Mouse (Mus musculus) left cerebral cortex, postnatal 25 days (tissue): ENCODE data around the gene Zmat5. TPM values are rescaled to one million over a fixed set of nuclear protein-coding genes. Genes with fewer than 3 reads are reported as not detected.
A peak's percentile ranks its signal among the peaks of the same experiment; 100 is the strongest.
"Not testable (repeated sequence)": the region's sequence is repeated elsewhere in the genome, so short reads cannot be mapped to it uniquely, and the experiment has no call there.

Experiments
- DNase-seq, 2 experiments: peaks; one replicate each; pipeline ENCODE4 v3.0.0; 2022; ENCODE audit warnings: low spot score in 2 of 2, mixed read lengths in 1 of 2
- intact Hi-C: fragments of 180-260 bp; cut with DNase I; formaldehyde crosslinking; loops from one replicate; pipeline ENCODE4 v1.15.1; 2025
- total RNA-seq, 2 experiments: library from RNA; stranded (reverse); gene quantifications; 2 replicates each; pipeline ENCODE4 v1.2.3; 2021

Zmat5 gene
- total RNA-seq, 2 experiments from 2014 or later, result 27.8 to 30.8 TPM

DNA sequence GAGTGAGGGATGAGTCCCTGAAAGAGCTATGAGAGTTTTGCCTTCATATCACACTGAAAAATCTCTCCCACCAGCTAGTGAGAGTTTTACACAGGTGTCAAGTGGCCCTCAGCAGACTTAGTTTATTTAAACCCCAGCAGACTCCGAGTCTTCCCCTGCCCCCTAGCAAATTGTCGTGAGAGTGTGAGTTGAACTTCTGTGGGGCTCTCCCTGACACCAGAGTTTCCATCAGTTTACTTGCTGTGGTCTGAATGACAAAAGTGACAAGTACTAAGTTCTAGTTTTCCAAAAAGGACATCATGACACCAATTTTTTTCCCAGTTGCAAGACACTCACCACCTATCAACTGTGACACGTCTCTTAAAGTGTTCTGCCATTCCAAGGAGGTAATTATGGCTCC, 16.6 kb upstream of the Zmat5 start:
- no peak for DNase-seq
- intact Hi-C loops, result no loop called here

DNA sequence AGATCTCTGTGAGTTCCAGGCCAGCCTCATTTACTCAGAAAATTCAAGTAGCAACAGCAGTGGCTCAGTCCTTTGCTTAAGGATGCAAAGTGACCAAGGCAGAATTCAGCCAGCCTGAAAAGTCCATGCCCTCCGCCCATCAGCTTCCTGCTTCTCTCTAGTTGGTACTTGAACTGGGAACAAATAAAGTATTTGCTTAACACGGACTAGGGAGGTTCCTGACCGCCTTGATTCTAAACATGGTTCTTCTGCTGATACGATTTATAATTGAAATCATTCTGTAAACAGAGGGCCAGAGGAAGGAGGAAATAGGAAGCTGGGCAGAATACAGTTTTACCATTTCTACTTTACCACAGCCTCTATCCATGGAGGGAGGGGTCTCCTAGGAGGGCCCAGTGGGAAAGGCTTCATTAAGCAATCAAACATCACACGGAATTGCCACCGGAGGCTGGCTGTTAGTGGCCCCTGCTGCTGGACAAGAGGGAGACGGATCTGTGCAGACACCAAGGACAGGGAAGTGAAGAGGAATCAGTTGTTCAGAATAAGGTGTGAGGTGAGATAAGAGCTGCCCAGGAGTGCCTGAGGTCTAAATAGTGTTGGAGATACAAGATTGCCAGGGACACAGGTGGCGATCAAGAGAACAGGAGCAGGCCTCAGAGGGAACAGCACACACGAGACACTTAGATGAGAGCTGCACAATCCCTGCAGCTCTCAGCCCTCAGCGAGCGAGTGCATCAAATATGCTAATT, 15.7 kb upstream of the Zmat5 start:
- intact Hi-C loops, result no loop called here
- DNase-seq, result no peak

DNA sequence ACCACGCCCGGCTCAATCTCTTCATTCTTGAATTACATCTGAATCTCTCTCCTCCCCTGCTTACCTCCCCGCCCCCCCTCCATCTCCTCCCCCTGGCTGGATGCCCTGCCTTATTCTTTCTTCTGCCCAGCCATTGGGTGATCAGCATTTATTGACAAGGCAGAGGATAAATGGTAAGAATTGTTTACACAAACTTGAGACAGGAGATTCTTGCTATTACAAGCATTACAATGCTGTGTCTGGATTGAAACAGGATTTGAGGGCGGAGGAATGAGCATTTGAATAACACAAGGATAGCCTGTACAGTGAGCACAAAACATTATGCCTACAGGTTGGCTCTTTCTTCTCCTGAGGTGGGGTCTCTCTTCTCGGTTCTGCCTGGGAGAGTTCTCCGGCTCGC, 14.1 kb upstream of the Zmat5 start:
- intact Hi-C loops, result no loop called here
- DNase-seq, result no peak

DNA sequence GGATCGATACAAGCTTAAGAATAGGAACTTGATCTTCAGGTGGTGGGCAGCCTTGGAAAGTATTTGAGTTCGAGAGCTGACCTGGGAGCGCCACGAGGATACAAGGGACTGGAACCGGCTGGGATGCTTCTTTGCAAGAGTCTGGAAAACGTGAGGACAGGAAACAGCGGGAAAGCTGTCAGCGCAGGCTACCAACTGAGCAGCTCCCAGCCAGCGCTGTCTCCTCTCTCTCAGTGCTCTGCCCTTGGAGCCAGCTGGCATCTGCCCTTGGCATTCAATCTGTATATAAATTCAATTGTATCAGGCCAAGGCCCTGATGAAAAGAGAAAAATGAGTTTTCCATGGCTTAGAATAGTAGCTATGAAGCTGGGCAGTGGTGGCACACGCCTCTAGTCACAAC, 13.3 kb upstream of the Zmat5 start:
- intact Hi-C loops, result no loop called here
- no peak for DNase-seq

DNA sequence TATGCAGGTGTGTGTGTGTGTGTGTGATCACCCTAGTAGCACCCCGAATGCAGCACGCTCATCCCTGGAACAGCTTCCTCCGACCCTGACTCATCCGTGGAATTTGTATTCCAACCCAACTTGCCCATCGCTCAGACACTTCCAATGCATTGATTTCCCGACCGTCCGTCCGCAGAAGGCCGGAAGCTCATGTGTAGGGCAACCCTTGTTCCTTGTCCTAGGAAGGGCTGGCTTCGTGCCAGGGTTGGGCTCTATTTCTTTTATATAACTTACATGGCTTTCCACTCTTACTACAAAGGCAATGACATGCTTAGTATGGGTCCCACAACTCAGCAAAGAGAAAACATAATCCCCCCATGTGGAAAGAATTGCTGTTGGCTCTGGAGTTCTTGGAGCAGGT, 12.3 kb upstream of the Zmat5 start:
- intact Hi-C loops, result no loop called here
- no peak for DNase-seq

DNA sequence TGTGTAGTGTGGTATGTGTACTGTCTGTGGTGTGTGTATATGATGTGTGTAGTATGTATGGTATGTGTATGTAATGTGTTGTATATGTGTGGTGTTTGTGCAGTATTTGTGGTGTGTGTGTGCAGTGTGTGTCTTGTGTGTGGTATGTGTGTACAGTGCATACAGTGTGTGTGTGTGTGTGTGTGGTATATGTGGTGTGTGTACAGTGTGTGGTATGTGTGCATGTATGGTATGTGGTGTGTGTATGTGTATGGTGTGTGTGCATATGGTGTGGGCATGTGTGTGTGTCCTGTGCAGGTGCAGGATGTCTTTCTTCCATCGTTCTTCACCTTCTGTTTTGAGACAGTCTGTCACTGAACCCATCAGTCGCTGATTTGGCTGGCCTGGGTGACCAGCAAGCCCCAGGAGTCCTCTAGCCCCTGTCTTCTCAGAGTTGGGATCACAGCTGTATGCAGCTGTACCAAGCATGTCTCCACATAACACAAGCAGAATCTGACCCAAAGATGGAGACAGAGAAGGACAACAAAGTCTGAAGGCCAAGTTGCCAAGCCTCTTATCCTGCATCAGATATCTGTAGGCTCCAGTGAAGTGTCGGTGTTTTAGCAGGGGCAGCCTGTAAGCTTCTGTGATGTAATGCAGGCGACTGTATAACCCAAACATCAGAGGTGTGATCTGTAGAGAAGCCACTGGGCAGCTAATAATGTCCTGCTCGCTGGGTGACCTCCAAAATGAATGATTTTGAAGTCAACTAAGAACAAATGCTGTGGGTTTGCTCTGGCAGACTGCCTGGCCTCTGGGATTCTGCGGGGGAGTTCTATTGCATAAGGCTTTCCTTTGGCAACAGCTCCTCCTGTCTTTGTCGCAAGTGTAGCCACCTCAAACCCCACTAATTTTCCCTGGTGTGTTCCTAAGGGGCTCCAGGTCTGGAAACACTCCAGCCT, 7.2 kb upstream of the Zmat5 start:
- intact Hi-C loops, result no loop called here
- peak; percentile 73 to 88 for DNase-seq

DNA sequence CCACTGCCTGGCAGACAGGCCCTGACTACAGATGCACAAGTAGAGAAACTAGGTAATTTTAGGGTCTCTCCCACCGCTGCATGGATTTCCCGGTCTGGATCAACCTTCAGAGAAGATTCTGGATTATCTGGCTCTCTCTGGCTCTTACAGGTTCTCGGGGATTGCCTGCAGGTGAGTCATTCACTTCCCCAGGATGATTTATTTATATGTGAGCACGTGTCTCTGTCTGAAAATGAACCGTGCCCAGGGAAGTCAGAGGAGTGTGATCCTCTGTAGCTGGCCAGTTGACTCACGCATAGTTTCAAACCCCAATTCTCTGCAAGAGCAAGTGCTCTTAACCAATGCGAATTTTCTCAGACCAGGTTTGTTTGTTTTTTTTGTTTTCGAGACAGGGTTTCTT, 3.8 kb upstream of the Zmat5 start:
- no peak for DNase-seq
- intact Hi-C loops, result no loop called here

DNA sequence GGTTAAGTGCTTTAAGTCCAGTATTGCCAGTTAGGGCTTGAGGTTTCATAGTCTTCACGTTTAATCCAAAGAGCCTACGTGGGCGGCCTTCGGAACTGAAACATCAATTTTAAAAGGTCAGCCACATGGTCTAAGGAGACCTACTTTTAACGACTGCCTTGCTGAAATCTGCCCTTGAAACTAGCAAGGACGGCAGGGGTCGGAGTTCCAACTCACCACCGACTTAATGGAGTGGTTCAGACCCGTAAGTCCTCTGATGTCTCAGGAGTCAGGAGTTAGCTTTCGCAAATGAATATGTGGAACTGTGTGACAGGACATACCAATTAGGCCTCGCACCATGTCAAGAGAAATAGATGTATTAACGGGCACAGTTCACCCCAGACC, 798 bp upstream of the Zmat5 start:
- intact Hi-C loops, result no loop called here
- DNase-seq, result no peak

DNA sequence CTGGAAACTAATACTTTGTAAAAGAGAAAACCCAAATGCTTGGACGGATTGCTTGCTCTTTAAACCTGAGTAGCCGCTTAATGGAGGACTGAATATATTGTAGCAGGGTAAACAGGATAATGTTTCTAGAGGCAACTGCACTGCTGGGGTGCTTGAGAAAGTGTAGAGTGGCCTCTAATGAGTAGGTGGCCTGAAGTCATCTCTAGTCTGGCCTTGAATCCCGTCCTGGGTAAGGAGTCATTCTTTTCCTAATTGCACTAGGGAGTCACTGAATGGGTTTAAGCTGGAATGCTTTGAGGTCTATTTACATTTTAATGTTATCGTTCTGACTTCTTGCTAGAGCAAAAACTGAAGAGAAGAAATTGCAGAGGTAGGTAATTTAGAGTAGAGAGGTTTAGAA, 700 bp downstream of the Zmat5 start:
- intact Hi-C loops, result no loop called here
- DNase-seq, result no peak

DNA sequence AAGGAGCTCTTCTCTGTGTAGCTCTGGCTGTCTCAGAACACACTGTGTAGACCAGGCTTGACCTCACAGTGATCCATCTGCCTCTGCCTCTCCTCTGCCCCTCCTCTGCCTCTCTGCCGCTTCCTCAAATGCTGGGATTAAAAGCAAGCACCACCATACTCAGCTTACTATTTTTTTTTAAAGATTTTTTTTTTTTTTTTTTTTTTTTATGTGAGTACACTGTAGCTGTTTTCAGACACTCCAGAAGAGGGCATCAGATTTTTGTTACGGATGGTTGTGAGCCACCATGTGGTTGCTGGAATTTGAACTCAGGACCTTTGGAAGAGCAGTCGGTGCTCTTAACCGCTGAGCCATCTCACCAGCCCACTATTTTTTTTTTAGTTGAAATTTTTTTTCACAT, 5.7 kb downstream of the Zmat5 start:
- intact Hi-C loops, DNase-seq: not testable (repeated sequence)

DNA sequence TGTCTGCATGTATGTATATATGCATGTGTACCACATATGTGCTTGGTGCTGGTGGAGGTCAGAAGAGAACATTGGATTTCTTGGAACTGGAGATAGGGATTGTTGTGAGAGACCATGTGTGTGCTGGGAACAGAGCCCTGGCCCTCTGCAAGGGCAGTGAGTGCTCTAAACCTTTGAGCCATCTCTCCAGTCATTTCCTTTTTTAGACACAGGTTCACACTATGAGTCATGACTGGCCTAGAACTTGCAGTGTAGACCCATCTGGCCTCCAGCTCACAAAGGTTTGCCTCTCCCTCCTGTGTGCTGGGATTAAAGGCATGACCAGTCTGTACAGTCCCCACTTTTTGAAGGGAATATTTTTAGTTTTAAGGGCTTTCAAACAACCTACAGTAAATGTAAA, 8.3 kb downstream of the Zmat5 start:
- intact Hi-C loops, result no loop called here
- no peak for DNase-seq

DNA sequence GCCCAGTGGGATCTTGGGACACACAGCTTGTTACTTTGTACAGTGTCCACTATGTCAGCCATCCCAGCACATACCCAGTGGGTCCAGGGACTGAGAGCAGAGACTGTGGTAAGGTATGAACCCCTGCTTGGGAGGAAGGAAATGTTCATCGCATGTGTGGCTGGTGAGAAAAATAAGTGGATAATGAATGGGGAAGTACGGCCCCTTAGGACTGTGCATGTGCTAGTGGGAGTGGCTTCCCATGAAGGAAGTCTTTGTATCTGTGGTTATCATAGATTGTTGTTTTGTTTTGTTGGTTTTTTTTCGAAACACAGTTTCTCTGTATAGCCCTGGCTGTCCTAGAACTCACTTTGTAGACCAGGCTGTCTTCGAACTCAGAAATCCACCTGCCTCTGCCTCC, 10.2 kb downstream of the Zmat5 start:
- no peak for DNase-seq
- intact Hi-C loops, result no loop called here

DNA sequence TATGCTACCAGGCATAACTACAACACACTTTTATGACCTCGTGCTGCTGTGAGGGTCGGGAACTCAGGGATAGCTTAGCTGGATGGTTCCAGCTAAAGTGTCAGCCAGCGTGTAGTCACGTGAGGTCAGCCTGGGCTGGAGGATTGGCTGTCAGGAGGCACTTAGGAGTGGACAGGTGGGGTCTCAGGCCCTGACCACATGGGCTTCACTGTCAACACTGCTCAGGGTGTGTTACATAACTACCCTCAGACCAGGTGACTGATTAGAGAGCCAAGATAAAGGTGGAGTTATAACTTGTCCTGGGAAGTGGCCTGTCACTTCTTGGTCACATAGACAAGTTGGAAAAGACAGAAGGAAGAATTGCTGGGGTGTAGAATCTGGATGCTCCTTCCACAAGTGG, 11.1 kb downstream of the Zmat5 start:
- intact Hi-C loops, result no loop called here

DNA sequence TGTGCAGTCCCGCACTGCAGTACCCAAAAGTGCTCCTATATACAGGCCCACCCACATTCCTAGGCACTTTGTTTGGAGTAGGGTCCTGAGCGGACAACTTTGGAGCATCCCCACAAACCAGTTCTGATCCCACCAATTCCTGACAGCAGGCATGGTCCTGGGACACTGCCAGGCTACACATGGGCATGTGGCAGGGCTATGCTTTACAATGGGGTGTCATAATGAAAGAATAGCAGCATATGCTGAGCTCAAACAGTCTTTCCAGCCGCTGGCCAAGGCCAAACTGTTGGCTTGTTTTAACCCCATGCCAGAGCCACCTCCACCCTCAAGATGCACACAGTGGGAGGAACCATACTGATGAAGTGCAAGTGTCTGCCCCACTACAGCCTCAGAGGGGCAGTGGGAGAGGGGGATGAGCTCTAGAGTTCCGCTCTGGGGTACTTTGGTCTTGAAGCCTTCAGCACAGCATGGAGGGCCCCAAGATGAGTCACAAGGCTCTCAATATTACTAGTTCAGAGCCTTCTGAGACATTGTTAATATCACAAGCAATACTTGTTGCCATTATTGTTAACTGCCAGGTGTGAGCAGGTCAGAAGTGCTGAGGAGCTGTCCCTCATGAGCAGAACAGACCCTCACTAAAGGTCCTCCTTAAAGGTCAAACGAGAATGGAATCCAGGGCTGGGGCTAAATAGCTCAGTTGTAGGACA, 12.2 kb downstream of the Zmat5 start:
- no peak for DNase-seq
- intact Hi-C loops, result no loop called here

More for the DNA sequence above, 11.1 kb downstream of the Zmat5 start:
- no peak for DNase-seq

DNA sequence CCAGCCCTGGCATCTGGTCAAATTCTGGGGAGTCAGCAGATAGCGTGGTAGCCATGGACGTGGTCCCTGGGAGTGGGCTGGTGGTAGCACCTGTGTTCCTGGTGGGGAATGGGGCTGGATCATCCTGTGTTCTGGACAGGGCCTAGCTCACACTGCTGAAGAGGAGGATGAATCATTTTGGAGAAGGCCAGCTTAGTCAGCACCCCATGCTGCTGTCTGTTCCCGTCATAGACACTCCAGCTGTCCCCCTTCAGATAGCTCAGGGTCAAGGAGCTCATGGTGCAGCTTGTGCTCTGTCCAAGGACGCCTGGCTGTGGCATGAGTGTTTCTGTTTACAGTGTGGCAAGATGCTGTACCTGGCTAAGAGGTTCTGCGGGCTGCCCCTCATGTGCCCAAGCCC, 14.1 kb downstream of the Zmat5 start:
- intact Hi-C loops, result no loop called here
- peak in 1 of 2 experiments; percentile 37 for DNase-seq

DNA sequence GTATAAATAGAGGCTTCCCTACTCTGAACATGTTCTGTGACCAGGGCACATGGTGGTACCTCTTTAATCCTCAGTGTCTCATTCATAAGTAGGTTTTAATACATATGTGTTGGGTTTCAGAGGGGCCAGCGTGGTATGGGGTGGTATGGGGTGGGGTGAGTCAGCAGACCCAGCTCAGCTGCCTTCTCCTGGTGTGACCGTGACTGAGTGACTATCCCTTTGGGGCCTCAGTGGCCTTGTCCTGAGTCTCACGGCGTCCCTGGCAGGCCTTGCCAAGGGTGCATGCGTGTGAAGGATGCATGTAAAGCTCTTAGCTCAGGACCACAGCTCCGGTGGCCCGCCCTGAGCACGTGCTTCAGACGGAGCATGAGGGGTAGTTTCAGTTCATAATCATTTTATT, 15.5 kb downstream of the Zmat5 start:
- intact Hi-C loops, result no loop called here
- DNase-seq, result no peak

DNA sequence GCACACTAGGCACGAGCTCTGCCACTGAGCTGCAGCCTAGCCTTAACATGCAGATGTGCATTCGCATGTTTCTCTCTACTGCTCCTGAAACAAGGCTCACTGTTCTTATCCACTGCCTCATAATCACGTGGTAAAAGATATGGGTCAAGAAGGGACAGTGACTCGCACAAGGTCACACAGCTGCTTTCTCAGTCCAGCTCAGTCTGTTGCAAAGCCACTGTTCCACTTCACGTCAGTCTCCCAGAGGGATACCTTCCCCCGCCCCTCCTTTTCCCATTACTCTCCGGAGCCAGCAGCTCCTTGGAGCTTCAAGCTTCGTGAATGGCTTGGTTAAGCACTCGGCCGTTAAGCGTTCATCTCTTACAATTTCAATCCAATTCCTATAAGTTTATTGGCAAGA, 15.9 kb downstream of the Zmat5 start:
- DNase-seq, result no peak
- intact Hi-C loops, result no loop called here

DNA sequence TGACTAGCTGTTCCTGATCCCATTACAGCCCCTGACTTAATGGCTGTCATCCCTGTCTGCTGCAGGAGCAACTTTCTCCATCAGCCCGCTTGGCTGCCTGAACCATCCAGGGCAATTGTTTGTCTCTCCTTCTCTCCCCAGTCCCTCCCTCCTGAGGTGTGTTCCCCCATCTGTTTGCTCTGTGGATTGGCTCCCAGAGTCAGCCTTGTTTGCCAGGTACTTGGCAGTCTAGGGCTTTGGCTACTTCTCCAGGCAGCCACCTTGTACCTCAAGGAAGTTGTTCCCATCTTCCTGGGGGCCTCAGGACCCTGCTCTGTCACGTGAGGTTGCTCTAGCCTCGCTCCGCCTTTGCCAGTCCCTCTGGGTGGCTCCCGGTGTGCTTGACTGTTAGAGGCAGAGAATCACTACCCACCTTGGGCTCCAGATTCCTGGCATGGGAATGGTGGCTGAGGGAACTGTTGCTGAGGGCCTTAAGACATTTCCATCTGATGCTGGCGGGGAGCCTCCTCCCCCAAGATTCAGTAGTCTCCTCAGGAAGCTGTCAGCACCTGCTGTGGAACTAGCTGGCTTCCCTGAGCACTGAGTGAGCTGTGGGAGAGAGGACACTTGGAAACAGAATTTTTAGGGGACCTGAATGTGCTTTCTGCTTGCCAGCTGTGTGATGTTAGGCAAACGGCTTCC, 16.6 kb downstream of the Zmat5 start:
- DNase-seq, result peak; percentile 27 to 47
- intact Hi-C loops, result no loop called here

DNA sequence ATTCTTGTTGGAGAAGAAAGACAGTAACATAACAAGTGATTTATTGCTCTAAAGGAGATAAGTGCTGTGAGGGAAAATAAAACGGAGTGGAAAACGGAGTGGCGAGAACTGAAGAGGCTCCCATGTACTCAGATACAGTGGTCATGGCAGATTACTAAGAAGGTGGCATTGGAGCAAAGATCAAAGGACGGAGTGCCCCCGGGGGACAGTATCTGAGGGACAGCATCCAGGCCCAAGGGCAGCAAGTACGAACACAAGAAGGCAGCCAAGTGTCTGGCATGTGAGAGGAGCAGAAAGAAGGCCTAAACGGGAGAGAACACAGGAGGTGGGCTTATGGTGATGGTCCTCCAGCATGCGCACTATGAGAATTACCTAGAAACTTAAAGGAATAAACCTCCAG, 17.2 kb downstream of the Zmat5 start:
- intact Hi-C loops, result no loop called here
- DNase-seq, result no peak

DNA sequence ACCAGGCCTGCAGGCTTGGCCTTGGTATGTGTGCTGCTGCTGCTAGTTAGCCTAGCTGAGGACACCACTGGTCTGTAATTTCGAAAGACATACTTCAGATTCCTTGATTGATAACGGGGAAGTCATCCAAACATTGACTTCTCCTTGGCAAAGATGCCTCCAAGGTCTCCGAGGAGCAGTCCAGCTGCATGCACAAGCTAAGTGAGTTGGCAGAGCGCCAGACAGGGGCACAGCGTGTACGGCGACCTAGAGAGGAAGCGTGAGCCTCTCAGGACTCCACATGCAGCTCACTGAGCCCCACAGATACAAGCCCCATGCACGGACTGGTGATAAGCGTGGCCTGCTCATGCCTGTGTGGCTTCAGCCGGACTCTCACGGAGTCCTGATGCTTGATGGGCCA, 25.1 kb downstream of the Zmat5 start:
- no peak for DNase-seq
- intact Hi-C loops, result no loop called here
